Mouse (Mus musculus) liver, embryonic 13.5 days (tissue): Measurements from ENCODE around the gene Fgfr2. TPM values are rescaled to one million over a fixed set of nuclear protein-coding genes. Genes with fewer than 3 reads are reported as not detected.

Experiments used
- ATAC-seq: fragments of 200-750 bp; cut with Nextera tagmentation; 2 replicates; pipeline ENCODE4 v1.8.0; 2017; ENCODE audit warnings: low read depth, mild to moderate bottlenecking, moderate number of reproducible peaks, moderate library complexity
- DNase-seq: peaks from one replicate; pipeline ENCODE4 v3.0.0; 2022
- H3K27ac ChIP-seq: fragments of 300-500 bp; sonication (generic); 2 replicates; pipeline ENCODE4 v1.5.1; 2015; ENCODE audit warnings: moderate library complexity, mild to moderate bottlenecking, inconsistent platforms
- H3K27me3 ChIP-seq: fragments of 300-500 bp; sonication (generic); 2 replicates; pipeline ENCODE4 v1.6.1; 2015; ENCODE audit warnings: mild to moderate bottlenecking, inconsistent platforms
- H3K36me3 ChIP-seq: fragments of 300-500 bp; sonication (generic); 2 replicates; pipeline ENCODE4 v1.6.1; 2015; ENCODE audit warnings: mild to moderate bottlenecking, inconsistent platforms
- H3K4me1 ChIP-seq: fragments of 300-500 bp; sonication (generic); replicated peaks from 2 replicates; pipeline ENCODE4 v1.6.1; 2015; ENCODE audit warnings: inconsistent platforms
- H3K4me2 ChIP-seq: fragments of 300-500 bp; sonication (generic); 2 replicates; pipeline ENCODE4 v1.6.1; 2015; ENCODE audit warnings: inconsistent platforms, mild to moderate bottlenecking, moderate library complexity
- H3K4me3 ChIP-seq: fragments of 300-500 bp; sonication (generic); replicated peaks from 2 replicates; pipeline ENCODE4 v1.5.1; 2015; ENCODE audit warnings: mild to moderate bottlenecking, inconsistent platforms
- H3K9ac ChIP-seq: fragments of 300-500 bp; sonication (generic); 2 replicates; pipeline ENCODE4 v1.6.1; 2015; ENCODE audit warnings: mild to moderate bottlenecking, inconsistent platforms
- H3K9me3 ChIP-seq: fragments of 300-500 bp; sonication (generic); replicated peaks from 2 replicates; pipeline ENCODE4 v1.6.1; 2016; ENCODE audit warnings: inconsistent platforms
- WGBS: fragments of 180-500 bp; shearing (Covaris S2); methylation state at CpG from one replicate; pipeline ENCODE4 v1.1.7; 2015; ENCODE audit not compliant: insufficient replicate concordance; 5-methylcytosine and 5-hydroxymethylcytosine counted together
- polyA plus RNA-seq: library from polyadenylated mRNA; unstranded; fragments of >200 nt; fragmentation: Nextera tagmentation; extraction: Ambion mirVana; gene quantifications from 2 replicates; pipeline ENCODE4 v1.2.1, GENCODE M21; 2015

Fgfr2 gene
- polyA plus RNA-seq, 1 experiment from 2014 or later = 8.9 TPM

- no peaks in the 10 kb centered on the region for H3K9me3 ChIP-seq
- WGBS = 57% methylated on average over 4 of the region's 4 CpGs
- H3K4me1 ChIP-seq = no peaks in the 10 kb centered on the region
- no peak overlapping the region for H3K9ac ChIP-seq
- ATAC-seq (no peak), DNase-seq (no peak)
- no peak overlapping the region for H3K4me2 ChIP-seq
- H3K36me3 ChIP-seq = no peaks in the 10 kb centered on the region
- no peak overlapping the region for H3K27ac ChIP-seq
- H3K27me3 ChIP-seq = no peaks in the 10 kb centered on the region
- no peak overlapping the region for H3K4me3 ChIP-seq
These were observed 1017.8 kb downstream of the Fgfr2 start for GRCm38 (mm10) chr7:132105326-132105725.

DNA sequence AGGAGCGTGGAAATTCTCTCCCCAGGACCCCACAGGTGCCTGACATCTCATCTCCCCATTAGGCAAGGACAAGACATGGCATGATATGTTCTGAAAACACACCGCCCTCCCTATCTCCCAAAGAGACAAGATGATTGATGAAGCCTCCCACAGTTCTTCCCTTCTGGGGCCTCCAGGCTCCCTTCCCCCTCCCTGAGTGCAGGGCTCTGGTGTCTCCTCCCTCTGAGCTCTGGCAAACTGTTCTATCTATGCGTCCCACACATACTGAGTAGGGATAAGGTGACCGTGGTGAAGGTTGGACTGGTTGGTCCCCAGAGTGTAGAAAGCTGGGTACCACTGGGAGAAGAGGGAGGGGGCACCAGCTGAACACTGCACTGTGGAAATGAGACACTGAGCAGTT is 1024.7 kb downstream of the Fgfr2 start:
- H3K9me3 ChIP-seq = no peaks in the 10 kb centered on the region
- no peak for ATAC-seq

DNA sequence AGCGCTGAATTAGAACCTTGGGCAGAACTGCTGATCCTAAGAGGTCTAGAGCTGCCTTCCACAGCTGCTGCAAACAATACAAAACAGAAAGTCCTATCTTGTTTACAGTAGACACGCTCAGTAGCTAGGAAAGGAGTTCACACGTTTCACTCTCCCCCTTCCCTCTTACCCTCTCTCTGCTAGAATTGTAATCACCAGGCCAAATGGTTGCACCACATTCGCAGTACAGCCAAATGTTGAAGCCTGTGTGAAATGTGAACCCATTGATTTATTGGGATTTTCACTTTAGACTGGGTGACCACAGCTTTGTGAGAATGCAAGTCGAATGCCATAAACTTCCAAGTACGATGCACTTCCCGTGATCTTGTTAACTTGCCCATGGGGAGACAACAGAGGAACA is 1028.5 kb downstream of the Fgfr2 start:
- Histone ChIP-seq H3K4me2 (no peak overlapping the region), H3K4me1 (no peaks in the 10 kb centered on the region), H3K27me3 (no peaks in the 10 kb centered on the region), H3K9ac (no peak overlapping the region), H3K36me3 (no peaks in the 10 kb centered on the region), H3K27ac (no peak overlapping the region), H3K9me3 (no peaks in the 10 kb centered on the region), H3K4me3 (no peak overlapping the region)
- no peak for DNase-seq
- WGBS = 44% methylated on average over 7 of the region's 7 CpGs
- no peak for ATAC-seq

More for the DNA sequence above, 1024.7 kb downstream of the Fgfr2 start:
- WGBS = 39% methylated on average over 4 of the region's 4 CpGs
- no peak overlapping the region for H3K9ac ChIP-seq
- no peaks in the 10 kb centered on the region for H3K27me3 ChIP-seq
- no peak for DNase-seq
- no peaks in the 10 kb centered on the region for H3K36me3 ChIP-seq
- no peaks in the 10 kb centered on the region for H3K4me1 ChIP-seq
- no peak overlapping the region for H3K4me3 ChIP-seq
- H3K4me2 ChIP-seq = no peak overlapping the region
- no peak overlapping the region for H3K27ac ChIP-seq

GRCm38 (mm10) chr7:132091551-132091950 is 1031.6 kb downstream of the Fgfr2 start:
- no peak overlapping the region for H3K4me3 ChIP-seq
- no peak overlapping the region for H3K27ac ChIP-seq
- 74% methylated on average over 7 of the region's 7 CpGs for WGBS
- no peaks in the 10 kb centered on the region for H3K9me3 ChIP-seq
- no peaks in the 10 kb centered on the region for H3K36me3 ChIP-seq
- no peaks in the 10 kb centered on the region for H3K27me3 ChIP-seq
- H3K4me2 ChIP-seq = no peak overlapping the region
- ATAC-seq (no peak), DNase-seq (no peak)
- H3K9ac ChIP-seq = no peak overlapping the region
- no peaks in the 10 kb centered on the region for H3K4me1 ChIP-seq

GRCm38 (mm10) chr7:132088606-132089005 is 1034.5 kb downstream of the Fgfr2 start:
- Histone ChIP-seq H3K4me3 (no peak overlapping the region), H3K36me3 (no peaks in the 10 kb centered on the region), H3K4me1 (no peaks in the 10 kb centered on the region), H3K9ac (no peak overlapping the region), H3K27me3 (no peaks in the 10 kb centered on the region), H3K27ac (no peak overlapping the region), H3K4me2 (no peak overlapping the region), H3K9me3 (no peaks in the 10 kb centered on the region)
- no peak for ATAC-seq
- 55% methylated on average over 6 of the region's 6 CpGs for WGBS
- DNase-seq = no peak

- Histone ChIP-seq H3K9me3 (no peaks in the 10 kb centered on the region), H3K27me3 (no peaks in the 10 kb centered on the region), H3K27ac (no peak overlapping the region), H3K4me2 (no peak overlapping the region), H3K36me3 (no peaks in the 10 kb centered on the region), H3K4me1 (no peaks in the 10 kb centered on the region), H3K9ac (no peak overlapping the region), H3K4me3 (no peak overlapping the region)
- WGBS = 47% methylated on average over 4 of the region's 4 CpGs
- no peak for DNase-seq
- no peak for ATAC-seq
These were observed 1035.0 kb downstream of the Fgfr2 start for GRCm38 (mm10) chr7:132088181-132088580.

DNA sequence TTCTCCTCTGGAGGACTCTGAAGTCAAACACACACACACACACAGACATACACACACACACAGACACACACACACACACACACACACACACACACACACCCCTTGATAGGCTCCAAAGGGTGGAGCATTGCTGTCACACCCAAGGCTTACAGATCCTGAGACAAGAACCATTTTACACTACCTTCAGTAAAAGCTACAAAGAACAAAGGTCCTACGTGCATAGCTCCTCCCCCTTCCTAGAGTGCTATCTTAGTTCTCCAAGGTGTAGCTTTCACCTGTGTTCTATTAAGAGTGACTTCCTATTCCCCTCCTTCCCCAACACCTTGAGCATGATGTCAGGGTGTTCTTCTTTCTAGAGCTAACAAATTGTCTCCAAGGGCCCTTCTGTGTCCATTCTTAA is 1047.3 kb downstream of the Fgfr2 start:
- Histone ChIP-seq H3K27me3 (no peaks in the 10 kb centered on the region), H3K4me2 (no peak overlapping the region), H3K36me3 (no peaks in the 10 kb centered on the region), H3K27ac (no peak overlapping the region), H3K4me3 (no peak overlapping the region), H3K4me1 (no peaks in the 10 kb centered on the region), H3K9me3 (no peaks in the 10 kb centered on the region), H3K9ac (no peak overlapping the region)
- 52% methylated on average over 1 of the region's 1 CpGs for WGBS
- DNase-seq (no peak), ATAC-seq (no peak)

DNA sequence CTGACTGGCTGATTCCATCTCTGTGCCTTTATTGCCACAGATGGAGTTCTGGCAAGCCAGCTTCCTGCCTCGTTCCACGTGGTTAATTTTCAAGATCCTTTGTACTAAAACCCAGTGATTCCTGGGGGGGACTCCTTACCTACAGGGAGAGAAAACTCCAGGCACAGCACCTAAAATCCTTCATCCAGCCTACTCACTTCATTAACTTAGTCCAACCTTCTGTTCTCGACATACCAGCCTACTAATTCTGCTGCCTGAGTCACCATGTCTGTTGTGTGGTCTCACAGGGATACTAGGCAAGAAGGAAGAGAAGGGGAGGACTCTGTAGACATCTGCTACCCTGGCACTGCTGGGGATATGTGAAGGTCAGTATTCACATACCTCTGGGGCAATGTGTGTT is 1048.6 kb downstream of the Fgfr2 start:
- Histone ChIP-seq H3K27me3 (no peaks in the 10 kb centered on the region), H3K4me3 (no peak overlapping the region), H3K4me2 (no peak overlapping the region), H3K9ac (no peak overlapping the region), H3K27ac (no peak overlapping the region), H3K4me1 (no peaks in the 10 kb centered on the region), H3K36me3 (no peaks in the 10 kb centered on the region), H3K9me3 (no peaks in the 10 kb centered on the region)
- WGBS = 34% methylated on average over 3 of the region's 3 CpGs
- DNase-seq (no peak), ATAC-seq (no peak)

GRCm38 (mm10) chr7:132070877-132071625 is 1052.1 kb downstream of the Fgfr2 start:
- Histone ChIP-seq H3K9me3 (no peaks in the 10 kb centered on the region), H3K27me3 (no peaks in the 10 kb centered on the region), H3K36me3 (no peaks in the 10 kb centered on the region), H3K4me2 (no peak overlapping the region), H3K27ac (no peak overlapping the region), H3K4me1 (no peaks in the 10 kb centered on the region), H3K4me3 (no peak overlapping the region), H3K9ac (no peak overlapping the region)
- DNase-seq = no peak
- ATAC-seq = no peak
- 77% methylated on average over 6 of the region's 6 CpGs for WGBS

GRCm38 (mm10) chr7:132067951-132068350 is 1055.2 kb downstream of the Fgfr2 start:
- Histone ChIP-seq H3K9me3 (no peaks in the 10 kb centered on the region), H3K4me1 (no peaks in the 10 kb centered on the region), H3K9ac (no peak overlapping the region), H3K36me3 (no peaks in the 10 kb centered on the region), H3K4me2 (no peak overlapping the region), H3K27ac (no peak overlapping the region), H3K27me3 (no peaks in the 10 kb centered on the region), H3K4me3 (no peak overlapping the region)
- WGBS = 58% methylated on average over 5 of the region's 5 CpGs
- DNase-seq (no peak), ATAC-seq (no peak)

GRCm38 (mm10) chr7:132067511-132067910 is 1055.6 kb downstream of the Fgfr2 start:
- DNase-seq (no peak), ATAC-seq (no peak)
- Histone ChIP-seq H3K27me3 (no peaks in the 10 kb centered on the region), H3K27ac (no peak overlapping the region), H3K9me3 (no peaks in the 10 kb centered on the region), H3K4me1 (no peaks in the 10 kb centered on the region), H3K9ac (no peak overlapping the region), H3K4me3 (no peak overlapping the region), H3K4me2 (no peak overlapping the region), H3K36me3 (no peaks in the 10 kb centered on the region)
- 67% methylated on average over 5 of the region's 5 CpGs for whole genome bisulfite sequencing

DNA sequence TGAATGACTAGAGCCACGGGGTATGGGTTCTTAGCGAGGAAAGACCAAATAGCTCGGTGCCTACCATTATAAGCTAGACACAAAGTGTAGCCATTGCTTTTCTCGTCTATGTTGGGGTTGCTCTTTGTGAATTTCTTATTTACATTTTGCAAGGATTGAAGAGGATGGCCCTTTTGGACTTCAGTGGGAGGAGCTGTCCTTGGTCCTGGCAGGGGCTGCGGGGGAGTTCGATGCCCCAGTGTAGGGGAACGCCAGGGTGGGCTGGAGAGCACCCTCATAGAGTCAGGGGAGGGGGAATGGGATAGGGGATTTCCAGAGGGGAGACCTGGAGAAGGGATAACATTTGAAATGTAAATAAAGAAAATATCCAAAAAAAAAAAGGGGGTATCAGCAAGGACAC is 1063.0 kb downstream of the Fgfr2 start:
- no peak overlapping the region for H3K4me2 ChIP-seq
- H3K4me1 ChIP-seq = no peaks in the 10 kb centered on the region
- no peak for DNase-seq
- no peaks in the 10 kb centered on the region for H3K36me3 ChIP-seq
- no peaks in the 10 kb centered on the region for H3K9me3 ChIP-seq
- WGBS = 51% methylated on average over 7 of the region's 7 CpGs
- ATAC-seq = no peak
- no peak overlapping the region for H3K9ac ChIP-seq
- H3K4me3 ChIP-seq = no peak overlapping the region
- H3K27ac ChIP-seq = no peak overlapping the region
- H3K27me3 ChIP-seq = no peaks in the 10 kb centered on the region
